Mouse (Mus musculus): ENCODE measurements around the gene Ppard. TPM values are rescaled to one million over a fixed set of nuclear protein-coding genes. Genes with fewer than 3 reads are reported as not detected.

Gene Ppard
- total and polyA plus RNA-seq, 2 experiments from 2014 or later = 1.5 to 7.7 TPM

GRCm38 (mm10) chr17:28335267-28335666 lies 102.8 kb downstream of the Ppard start:
- Histone ChIP-seq H3K4me2 (ENCODE audit: low read depth, low read length, poor library complexity, severe bottlenecking) (no peak overlapping the region), H3K27ac (ENCODE audit: low read depth, low read length) (no peak overlapping the region), H3K27me3 (ENCODE audit: insufficient read depth, low read length) (no peaks in the 10 kb centered on the region), H3K4me1 (ENCODE audit: insufficient read depth, low read length) (peaks cover 3% of the 10 kb centered on the region; the same call in 1 of the 2 replicates), H3K4me3 (ENCODE audit: low read depth, low read length) (no peak overlapping the region), H3K9ac (replicated peaks; ENCODE audit: low read length, poor library complexity, severe bottlenecking) (no peak overlapping the region), H3K36me3 (ENCODE audit: insufficient read depth, low read length) (peaks cover 11% of the 10 kb centered on the region; the same call in 1 of the 2 replicates), H3K9me3 (ENCODE audit: low read length) (no peaks in the 10 kb centered on the region)
- no peak for TF ChIP-seq CTCF (IDR thresholded peaks at IDR 0.05)
- DNase-seq (ENCODE audit: low spot score) (no peak), ATAC-seq (ENCODE audit: low FRiP score) (no peak)
- 74% methylated on average over 10 of the region's 10 CpGs for WGBS

DNA sequence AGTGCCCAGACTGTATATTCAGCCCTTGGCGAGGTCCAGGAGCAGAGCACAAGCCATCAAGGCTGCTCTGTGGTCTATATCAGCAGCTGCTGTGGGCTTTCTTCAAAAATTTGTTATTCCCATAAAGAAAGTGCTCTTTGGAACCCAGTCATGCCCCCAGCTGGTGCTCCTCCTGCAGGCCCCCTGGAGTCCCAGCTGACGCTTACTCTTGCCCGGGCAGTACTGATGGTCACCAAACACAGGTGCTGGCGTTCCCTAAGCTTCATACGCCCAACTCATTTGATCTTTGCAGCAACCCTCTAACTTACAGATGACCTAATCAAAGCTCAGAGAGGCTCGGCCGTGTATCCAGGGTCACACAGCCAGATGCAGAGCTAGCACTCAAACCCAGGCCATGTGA lies 105.0 kb downstream of the Ppard start:
- 89% methylated on average over 7 of the region's 7 CpGs for WGBS
- H3K27ac ChIP-seq (ENCODE audit: low read depth, low read length) = no peak overlapping the region
- H3K36me3 ChIP-seq (ENCODE audit: insufficient read depth, low read length) = peaks cover under 1% of the 10 kb centered on the region; the same call in 1 of the 2 replicates
- no peak overlapping the region for H3K4me2 ChIP-seq (ENCODE audit: low read depth, low read length, poor library complexity, severe bottlenecking)
- no peak overlapping the region for H3K9ac ChIP-seq (replicated peaks; ENCODE audit: low read length, poor library complexity, severe bottlenecking)
- H3K9me3 ChIP-seq (ENCODE audit: low read length) = no peaks in the 10 kb centered on the region
- H3K4me3 ChIP-seq (ENCODE audit: low read depth, low read length) = no peak overlapping the region
- H3K27me3 ChIP-seq (ENCODE audit: insufficient read depth, low read length) = no peaks in the 10 kb centered on the region
- no peak for TF ChIP-seq CTCF (IDR thresholded peaks at IDR 0.05)
- no peak for ATAC-seq (ENCODE audit: low FRiP score)
- DNase-seq (ENCODE audit: low spot score) = no peak
- H3K4me1 ChIP-seq (ENCODE audit: insufficient read depth, low read length) = peaks cover 3% of the 10 kb centered on the region; the same call in 1 of the 2 replicates

GRCm38 (mm10) chr17:28340578-28340977 lies 108.1 kb downstream of the Ppard start:
- Histone ChIP-seq H3K9me3 (ENCODE audit: low read length) (no peaks in the 10 kb centered on the region), H3K4me1 (ENCODE audit: insufficient read depth, low read length) (no peaks in the 10 kb centered on the region), H3K4me3 (ENCODE audit: low read depth, low read length) (no peak overlapping the region), H3K4me2 (ENCODE audit: low read depth, low read length, poor library complexity, severe bottlenecking) (peak overlapping the region; percentile 48; the same call in 1 of the 2 replicates), H3K27me3 (ENCODE audit: insufficient read depth, low read length) (no peaks in the 10 kb centered on the region), H3K9ac (replicated peaks; ENCODE audit: low read length, poor library complexity, severe bottlenecking) (0 out of 2 replicates have a peak overlapping the region, but pooled peaks have one; percentile 29), H3K27ac (ENCODE audit: low read depth, low read length) (no peak overlapping the region), H3K36me3 (ENCODE audit: insufficient read depth, low read length) (no peaks in the 10 kb centered on the region)
- no peak for DNase-seq (ENCODE audit: low spot score)
- 84% methylated on average over 7 of the region's 7 CpGs for WGBS
- ATAC-seq (ENCODE audit: low FRiP score) = no peak
- TF ChIP-seq CTCF (IDR thresholded peaks at IDR 0.05) = no peak

DNA sequence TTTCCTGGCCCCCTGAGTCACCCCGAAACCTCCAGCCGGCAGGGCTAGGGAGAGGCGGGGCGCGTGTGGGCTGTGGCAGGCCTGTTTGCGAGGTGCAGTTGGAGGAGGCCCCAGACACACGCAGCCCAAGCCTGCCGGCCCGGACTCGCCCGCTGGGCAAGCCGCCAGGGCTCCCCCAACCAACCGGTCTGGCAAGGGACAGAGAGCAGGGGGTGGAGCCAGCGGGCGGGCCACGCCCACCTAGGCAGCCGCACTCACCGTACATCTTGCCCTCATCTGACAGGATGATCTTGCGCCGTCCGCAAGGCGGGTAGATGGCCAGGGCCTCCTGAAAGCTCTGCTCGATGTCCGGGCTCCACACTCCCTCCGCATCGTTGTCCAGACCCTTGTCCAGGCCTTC lies 108.6 kb downstream of the Ppard start:
- H3K27ac ChIP-seq (ENCODE audit: low read depth, low read length) = no peak overlapping the region
- no peaks in the 10 kb centered on the region for H3K9me3 ChIP-seq (ENCODE audit: low read length)
- DNase-seq (ENCODE audit: low spot score) (peak; percentile 73), ATAC-seq (ENCODE audit: low FRiP score) (peak; percentile 64; the same call in 1 of the 2 replicates)
- 10% methylated on average over 25 of the region's 26 CpGs for WGBS
- H3K4me1 ChIP-seq (ENCODE audit: insufficient read depth, low read length) = no peaks in the 10 kb centered on the region
- TF ChIP-seq CTCF (IDR thresholded peaks at IDR 0.05) = no peak
- no peaks in the 10 kb centered on the region for H3K27me3 ChIP-seq (ENCODE audit: insufficient read depth, low read length)
- no peaks in the 10 kb centered on the region for H3K36me3 ChIP-seq (ENCODE audit: insufficient read depth, low read length)
- peak overlapping the region; percentile 13; the same call in 1 of the 2 replicates for H3K4me3 ChIP-seq (ENCODE audit: low read depth, low read length)
- 0 out of 2 replicates have a peak overlapping the region, but pooled peaks have one; percentile 29 for H3K9ac ChIP-seq (replicated peaks; ENCODE audit: low read length, poor library complexity, severe bottlenecking)
- H3K4me2 ChIP-seq (ENCODE audit: low read depth, low read length, poor library complexity, severe bottlenecking) = peak overlapping the region; percentile 48

GRCm38 (mm10) chr17:28344050-28344607 lies 111.6 kb downstream of the Ppard start:
- no peak for DNase-seq (ENCODE audit: low spot score)
- 38% methylated on average over 4 of the region's 4 CpGs for WGBS
- no peak overlapping the region for H3K9ac ChIP-seq (replicated peaks; ENCODE audit: low read length, poor library complexity, severe bottlenecking)
- no peaks in the 10 kb centered on the region for H3K9me3 ChIP-seq (ENCODE audit: low read length)
- no peak overlapping the region for H3K4me2 ChIP-seq (ENCODE audit: low read depth, low read length, poor library complexity, severe bottlenecking)
- no peak overlapping the region for H3K4me3 ChIP-seq (ENCODE audit: low read depth, low read length)
- no peak for ATAC-seq (ENCODE audit: low FRiP score)
- no peak overlapping the region for H3K27ac ChIP-seq (ENCODE audit: low read depth, low read length)
- no peak for TF ChIP-seq CTCF (IDR thresholded peaks at IDR 0.05)
- H3K4me1 ChIP-seq (ENCODE audit: insufficient read depth, low read length) = no peaks in the 10 kb centered on the region
- H3K27me3 ChIP-seq (ENCODE audit: insufficient read depth, low read length) = no peaks in the 10 kb centered on the region
- H3K36me3 ChIP-seq (ENCODE audit: insufficient read depth, low read length) = no peaks in the 10 kb centered on the region

DNA sequence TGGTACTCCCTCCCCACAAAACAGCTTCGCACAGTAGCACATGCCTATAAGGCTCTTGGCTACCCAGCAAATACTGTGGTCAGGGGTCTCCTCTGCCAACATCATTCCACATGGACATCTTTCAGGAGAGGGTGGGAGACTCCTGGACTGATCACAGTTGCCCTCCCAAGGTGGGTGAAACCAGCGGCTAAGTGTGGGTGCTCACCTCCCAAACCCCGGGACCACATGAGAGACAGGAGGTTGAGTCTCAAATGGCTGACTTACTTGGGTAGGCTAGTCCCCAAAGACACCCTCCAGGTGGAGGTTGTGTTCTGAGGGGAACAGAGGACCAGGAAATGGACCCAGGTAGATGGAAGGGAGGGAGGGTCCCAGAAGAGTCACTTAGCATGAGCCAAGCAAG lies 112.2 kb downstream of the Ppard start:
- no peak for DNase-seq (ENCODE audit: low spot score)
- Histone ChIP-seq H3K27me3 (ENCODE audit: insufficient read depth, low read length) (no peaks in the 10 kb centered on the region), H3K36me3 (ENCODE audit: insufficient read depth, low read length) (no peaks in the 10 kb centered on the region), H3K9ac (replicated peaks; ENCODE audit: low read length, poor library complexity, severe bottlenecking) (no peak overlapping the region), H3K4me1 (ENCODE audit: insufficient read depth, low read length) (peaks cover under 1% of the 10 kb centered on the region; the same call in 1 of the 2 replicates), H3K9me3 (ENCODE audit: low read length) (no peaks in the 10 kb centered on the region), H3K4me2 (ENCODE audit: low read depth, low read length, poor library complexity, severe bottlenecking) (no peak overlapping the region), H3K4me3 (ENCODE audit: low read depth, low read length) (no peak overlapping the region), H3K27ac (ENCODE audit: low read depth, low read length) (no peak overlapping the region)
- ATAC-seq (ENCODE audit: low FRiP score) = no peak
- no peak for TF ChIP-seq CTCF (IDR thresholded peaks at IDR 0.05)
- WGBS = 61% methylated on average over 3 of the region's 3 CpGs

All from midbrain, postnatal 0 days (tissue).